ENCODE assay signal across 8 mouse cellular contexts in genomic region chr4:135439188-135439647, GRCm38 (mm10). TPM values are rescaled to one million over a fixed set of nuclear protein-coding genes. Genes with fewer than 3 reads are reported as not detected.
DNase-seq lines count a peak whose midpoint lies in the region; ATAC-seq and TF ChIP-seq lines count a peak whose summit lies in the region.

No protein-coding gene starts in this region.

- peak; percentile 94 for DNase-seq in ES-CJ7 (ENCODE audit: low read depth, low spot score)
- peak; percentile 67 for DNase-seq in brain, embryonic 14.5 days (ENCODE audit: low read depth)
- peak; percentile 41 for DNase-seq in gastrocnemius, postnatal 14 days
- DNase-seq in natural killer cell, adult 2 months (ENCODE audit: low spot score in 2 of 2) = peak; percentile 32 to 72
- DNase-seq in thymus, postnatal 36 days = peak; percentile 69 to 80
- DNase-seq in right cerebral cortex, adult 2 months (ENCODE audit: low spot score in 2 of 2) = no peak

- H3K4me2 ChIP-seq in intestine, embryonic 15.5 days (replicated peaks) = peak overlapping the region; percentile 49
- H3K4me2 ChIP-seq in liver, embryonic 16.5 days (ENCODE audit: low read depth, low read length) = peak overlapping the region; percentile 65

- ATAC-seq in intestine, embryonic 15.5 days = peak; percentile 93
- peak; percentile 96 for ATAC-seq in liver, embryonic 16.5 days (ENCODE audit: low read depth)

- no peaks in the 10 kb centered on the region for H3K9me3 ChIP-seq in intestine, embryonic 15.5 days
- no peaks in the 10 kb centered on the region for H3K9me3 ChIP-seq in liver, embryonic 16.5 days (replicated peaks; ENCODE audit: control insufficient read depth, low read length)

- H3K27ac ChIP-seq in intestine, embryonic 15.5 days = peak overlapping the region; percentile 13
- peak overlapping the region; percentile 94 for H3K27ac ChIP-seq in liver, embryonic 16.5 days (ENCODE audit: low read length)

- no peak for TF ChIP-seq CTCF in brain, embryonic 14.5 days (IDR thresholded peaks at IDR 0.05; ENCODE audit: borderline replicate concordance, extremely low read depth, insufficient read depth, insufficient read length)

- no peak for TF ChIP-seq POLR2A in brain, embryonic 14.5 days (IDR thresholded peaks at IDR 0.05; ENCODE audit: borderline replicate concordance, extremely low read depth, insufficient read depth, insufficient read length, poor library complexity, severe bottlenecking)

- peaks cover 5% of the 10 kb centered on the region; the same call in 1 of the 2 replicates for H3K4me1 ChIP-seq in intestine, embryonic 15.5 days (replicated peaks)
- H3K4me1 ChIP-seq in liver, embryonic 16.5 days (ENCODE audit: control insufficient read depth, low read depth, low read length) = peaks cover 27% of the 10 kb centered on the region

- H3K36me3 ChIP-seq in intestine, embryonic 15.5 days = no peaks in the 10 kb centered on the region
- no peaks in the 10 kb centered on the region for H3K36me3 ChIP-seq in liver, embryonic 16.5 days (ENCODE audit: control insufficient read depth, insufficient read depth)

- WGBS in intestine, embryonic 15.5 days = 1% methylated on average over 15 of the region's 15 CpGs
- under 1% methylated on average over 15 of the region's 15 CpGs for WGBS in liver, embryonic 16.5 days (ENCODE audit: insufficient replicate concordance)

- H3K4me3 ChIP-seq in intestine, embryonic 15.5 days (replicated peaks) = 0 out of 2 replicates have a peak overlapping the region, but pooled peaks have one; percentile 5
- peak overlapping the region; percentile 34 for H3K4me3 ChIP-seq in liver, embryonic 16.5 days (ENCODE audit: low read depth, low read length)

- no peaks in the 10 kb centered on the region for H3K27me3 ChIP-seq in intestine, embryonic 15.5 days (replicated peaks)
- H3K27me3 ChIP-seq in liver, embryonic 16.5 days (ENCODE audit: control insufficient read depth, insufficient read depth, low read depth, low read length) = no peaks in the 10 kb centered on the region

- intact Hi-C loops in gastrocnemius, postnatal 14 days (cut with DNase I; ENCODE audit: low total_unique reads) = no loop called here

- H3K9ac ChIP-seq in intestine, embryonic 15.5 days = peak overlapping the region; percentile 11; the same call in 1 of the 2 replicates
- peak overlapping the region; percentile 50 for H3K9ac ChIP-seq in liver, embryonic 16.5 days (ENCODE audit: low read depth, low read length)

RNA-seq across cellular contexts. Expression of gene Rcan3, which starts 5.6 kb away (rescaled TPM):
- 37.1 and 47.1 TPM in 2 replicates for polyA plus RNA-seq in brain, embryonic 14.5 days (2012; rRNA removed)
- total RNA-seq in gastrocnemius, postnatal 14 days (2021) = 1 to 10 TPM; 6.1 to 6.7 TPM
- polyA plus RNA-seq in intestine, embryonic 15.5 days (2015; fragmentation: Nextera tagmentation; extraction: Ambion mirVana) = 14.9 and 17.9 TPM in 2 replicates
- 3.1 and 3.5 TPM in 2 replicates for polyA plus RNA-seq in liver, embryonic 16.5 days (2015; fragmentation: Nextera tagmentation; extraction: Ambion mirVana)

RNA-seq across cellular contexts. Expression of gene Ncmap, which starts 41.2 kb away (rescaled TPM):
- 0.81 and 0.86 TPM in 2 replicates for polyA plus RNA-seq in brain, embryonic 14.5 days (2012; rRNA removed)
- 10 to 100 TPM in 1 of 2 experiments, 1 to 10 TPM in 1; 5.6 to 19.2 TPM for total RNA-seq in gastrocnemius, postnatal 14 days (2021)
- polyA plus RNA-seq in intestine, embryonic 15.5 days (2015; fragmentation: Nextera tagmentation; extraction: Ambion mirVana) = 7.4 and 7.7 TPM in 2 replicates
- polyA plus RNA-seq in liver, embryonic 16.5 days (2015; fragmentation: Nextera tagmentation; extraction: Ambion mirVana) = 0.08 and 0.19 TPM in 2 replicates

RNA-seq across cellular contexts. Expression of gene Stpg1, which starts 55.4 kb away (rescaled TPM):
- 0.32 and 0.60 TPM in 2 replicates for polyA plus RNA-seq in brain, embryonic 14.5 days (2012; rRNA removed)
- under 1 TPM in 1 of 2 experiments, not detected in 1; 0.22 TPM for total RNA-seq in gastrocnemius, postnatal 14 days (2021)
- 0.24 and 0.30 TPM in 2 replicates for polyA plus RNA-seq in intestine, embryonic 15.5 days (2015; fragmentation: Nextera tagmentation; extraction: Ambion mirVana)
- not detected in 2 replicates for polyA plus RNA-seq in liver, embryonic 16.5 days (2015; fragmentation: Nextera tagmentation; extraction: Ambion mirVana)

RNA-seq across cellular contexts. Expression of gene Nipal3, which starts 55.6 kb away (rescaled TPM):
- 16.7 and 27.1 TPM in 2 replicates for polyA plus RNA-seq in brain, embryonic 14.5 days (2012; rRNA removed)
- 10 to 100 TPM in 1 of 2 experiments, 1 to 10 TPM in 1; 7.4 to 11.0 TPM for total RNA-seq in gastrocnemius, postnatal 14 days (2021)
- polyA plus RNA-seq in intestine, embryonic 15.5 days (2015; fragmentation: Nextera tagmentation; extraction: Ambion mirVana) = 6.4 and 6.9 TPM in 2 replicates
- 2.7 and 3.2 TPM in 2 replicates for polyA plus RNA-seq in liver, embryonic 16.5 days (2015; fragmentation: Nextera tagmentation; extraction: Ambion mirVana)

Comparison
In these comparisons a context has a peak if more than half of its experiments do, and no peak if none do; other contexts are left out.
1. DNase-seq: peak in ES-CJ7 (single experiment), brain, embryonic 14.5 days (single experiment), gastrocnemius, postnatal 14 days (single experiment), natural killer cell, adult 2 months (2 of 2) and thymus, postnatal 36 days (2 of 2); none in right cerebral cortex, adult 2 months (0 of 2).